Mouse (Mus musculus): ENCODE data around the gene 4930556J24Rik. TPM values are rescaled to one million over a fixed set of nuclear protein-coding genes. Genes with fewer than 3 reads are reported as not detected.

The 4930556J24Rik gene
- polyA plus RNA-seq, 1 experiment from 2014 or later: not detected

GRCm38 (mm10) chr11:3981536-3981935, 5.0 kb upstream of the 4930556J24Rik start:
- ATAC-seq (no peak), DNase-seq (no peak)
- no peak for TF ChIP-seq EP300 (IDR thresholded peaks at IDR 0.05; ENCODE audit: low read depth)
- no peak for TF ChIP-seq CTCF (IDR thresholded peaks at IDR 0.05; ENCODE audit: low read depth)
- H3K4me2 ChIP-seq (ENCODE audit: low read depth, low read length): no peak overlapping the region
- no peak overlapping the region for H3K9ac ChIP-seq (replicated peaks)
- H3K27ac ChIP-seq (ENCODE audit: low read depth): no peak overlapping the region
- no peaks in the 10 kb centered on the region for H3K9me3 ChIP-seq (ENCODE audit: low read length)
- peaks cover 10% of the 10 kb centered on the region for H3K27me3 ChIP-seq (ENCODE audit: insufficient read depth, low read length)
- H3K4me1 ChIP-seq (ENCODE audit: insufficient read depth): peaks cover 12% of the 10 kb centered on the region; the same call in 1 of the 2 replicates
- H3K36me3 ChIP-seq (replicated peaks; ENCODE audit: insufficient read depth, low read length): peaks cover 30% of the 10 kb centered on the region
- WGBS (ENCODE audit: insufficient replicate concordance): 67% methylated on average over 6 of the region's 6 CpGs
- no peak overlapping the region for H3K4me3 ChIP-seq (ENCODE audit: low read depth, low read length)

GRCm38 (mm10) chr11:3978421-3978820, 1.8 kb upstream of the 4930556J24Rik start:
- Histone ChIP-seq H3K4me1 (ENCODE audit: insufficient read depth) (0 out of 2 replicates have a peak, but pooled peaks cover 5% of the 10 kb centered on the region), H3K36me3 (replicated peaks; ENCODE audit: insufficient read depth, low read length) (peaks cover 56% of the 10 kb centered on the region), H3K9me3 (ENCODE audit: low read length) (no peaks in the 10 kb centered on the region)

GRCm38 (mm10) chr11:3974311-3974710, 2.3 kb downstream of the 4930556J24Rik start:
- WGBS (ENCODE audit: insufficient replicate concordance): 73% methylated on average over 3 of the region's 3 CpGs
- TF ChIP-seq CTCF (IDR thresholded peaks at IDR 0.05; ENCODE audit: low read depth) (no peak), EP300 (IDR thresholded peaks at IDR 0.05; ENCODE audit: low read depth) (no peak)

More at GRCm38 (mm10) chr11:3978421-3978820, 1.8 kb upstream of the 4930556J24Rik start:
- H3K4me3 ChIP-seq (ENCODE audit: low read depth, low read length): no peak overlapping the region
- DNase-seq: no peak
- no peak overlapping the region for H3K4me2 ChIP-seq (ENCODE audit: low read depth, low read length)
- H3K27me3 ChIP-seq (ENCODE audit: insufficient read depth, low read length): peaks cover 8% of the 10 kb centered on the region; the same call in 1 of the 2 replicates
- no peak overlapping the region for H3K9ac ChIP-seq (replicated peaks)
- TF ChIP-seq EP300 (IDR thresholded peaks at IDR 0.05; ENCODE audit: low read depth) (no peak), CTCF (IDR thresholded peaks at IDR 0.05; ENCODE audit: low read depth) (no peak)
- 83% methylated on average over 5 of the region's 5 CpGs for WGBS (ENCODE audit: insufficient replicate concordance)
- H3K27ac ChIP-seq (ENCODE audit: low read depth): no peak overlapping the region
- no peak for ATAC-seq

GRCm38 (mm10) chr11:3973081-3973480, 3.5 kb downstream of the 4930556J24Rik start:
- Histone ChIP-seq H3K27ac (ENCODE audit: low read depth) (no peak overlapping the region), H3K4me3 (ENCODE audit: low read depth, low read length) (no peak overlapping the region), H3K4me2 (ENCODE audit: low read depth, low read length) (no peak overlapping the region), H3K9ac (replicated peaks) (no peak overlapping the region), H3K36me3 (replicated peaks; ENCODE audit: insufficient read depth, low read length) (peaks cover 80% of the 10 kb centered on the region), H3K4me1 (ENCODE audit: insufficient read depth) (no peaks in the 10 kb centered on the region), H3K9me3 (ENCODE audit: low read length) (no peaks in the 10 kb centered on the region), H3K27me3 (ENCODE audit: insufficient read depth, low read length) (no peaks in the 10 kb centered on the region)
- ATAC-seq (no peak), DNase-seq (no peak)
- 80% methylated on average over 7 of the region's 7 CpGs for whole genome bisulfite sequencing (ENCODE audit: insufficient replicate concordance)
- TF ChIP-seq CTCF (IDR thresholded peaks at IDR 0.05; ENCODE audit: low read depth): no peak
- no peak for TF ChIP-seq EP300 (IDR thresholded peaks at IDR 0.05; ENCODE audit: low read depth)

More at GRCm38 (mm10) chr11:3974311-3974710, 2.3 kb downstream of the 4930556J24Rik start:
- DNase-seq (no peak), ATAC-seq (no peak)
- Histone ChIP-seq H3K27ac (ENCODE audit: low read depth) (no peak overlapping the region), H3K9ac (replicated peaks) (no peak overlapping the region), H3K9me3 (ENCODE audit: low read length) (no peaks in the 10 kb centered on the region), H3K4me2 (ENCODE audit: low read depth, low read length) (no peak overlapping the region), H3K4me3 (ENCODE audit: low read depth, low read length) (no peak overlapping the region), H3K4me1 (ENCODE audit: insufficient read depth) (no peaks in the 10 kb centered on the region), H3K27me3 (ENCODE audit: insufficient read depth, low read length) (no peaks in the 10 kb centered on the region), H3K36me3 (replicated peaks; ENCODE audit: insufficient read depth, low read length) (peaks cover 86% of the 10 kb centered on the region)

DNA sequence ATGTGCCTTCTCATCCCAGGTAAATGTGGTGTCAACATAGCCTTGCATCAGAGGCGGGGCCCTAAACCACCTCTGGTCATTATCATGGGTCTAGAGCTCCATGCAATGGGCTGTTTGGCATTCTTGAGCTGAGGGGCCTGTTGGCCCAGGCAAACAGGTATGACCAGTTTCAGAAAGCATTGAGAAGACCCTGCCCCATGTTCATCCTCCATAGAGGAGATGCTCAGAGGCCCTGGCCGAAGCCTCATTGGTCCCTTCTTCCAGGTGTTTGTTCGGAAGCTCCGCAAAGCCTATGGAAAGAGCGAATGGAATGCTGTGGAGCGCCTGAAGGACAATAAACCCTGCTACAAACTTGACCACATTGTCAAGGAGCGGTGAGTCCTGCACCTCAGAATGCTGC, 6.2 kb downstream of the 4930556J24Rik start:
- H3K4me3 ChIP-seq (ENCODE audit: low read depth, low read length): no peak overlapping the region
- H3K36me3 ChIP-seq (replicated peaks; ENCODE audit: insufficient read depth, low read length): peaks cover 65% of the 10 kb centered on the region
- WGBS (ENCODE audit: insufficient replicate concordance): 88% methylated on average over 7 of the region's 7 CpGs
- no peak for DNase-seq
- no peak for TF ChIP-seq CTCF (IDR thresholded peaks at IDR 0.05; ENCODE audit: low read depth)
- TF ChIP-seq EP300 (IDR thresholded peaks at IDR 0.05; ENCODE audit: low read depth): no peak
- no peaks in the 10 kb centered on the region for H3K27me3 ChIP-seq (ENCODE audit: insufficient read depth, low read length)
- H3K9ac ChIP-seq (replicated peaks): no peak overlapping the region
- no peaks in the 10 kb centered on the region for H3K9me3 ChIP-seq (ENCODE audit: low read length)
- no peak overlapping the region for H3K27ac ChIP-seq (ENCODE audit: low read depth)
- H3K4me1 ChIP-seq (ENCODE audit: insufficient read depth): no peaks in the 10 kb centered on the region; the same call in 1 of the 2 replicates
- no peak overlapping the region for H3K4me2 ChIP-seq (ENCODE audit: low read depth, low read length)
- ATAC-seq: no peak

- Histone ChIP-seq H3K9ac (replicated peaks) (no peak overlapping the region), H3K27ac (ENCODE audit: low read depth) (no peak overlapping the region), H3K4me2 (ENCODE audit: low read depth, low read length) (no peak overlapping the region), H3K4me1 (ENCODE audit: insufficient read depth) (peaks cover 3% of the 10 kb centered on the region), H3K27me3 (ENCODE audit: insufficient read depth, low read length) (no peaks in the 10 kb centered on the region), H3K4me3 (ENCODE audit: low read depth, low read length) (no peak overlapping the region), H3K9me3 (ENCODE audit: low read length) (no peaks in the 10 kb centered on the region), H3K36me3 (replicated peaks; ENCODE audit: insufficient read depth, low read length) (peaks cover 60% of the 10 kb centered on the region)
- WGBS (ENCODE audit: insufficient replicate concordance): 82% methylated on average over 3 of the region's 3 CpGs
- TF ChIP-seq EP300 (IDR thresholded peaks at IDR 0.05; ENCODE audit: low read depth) (no peak), CTCF (IDR thresholded peaks at IDR 0.05; ENCODE audit: low read depth) (peak; percentile 38; the same call in 1 of the 2 replicates)
- ATAC-seq (no peak), DNase-seq (no peak)
Measured at GRCm38 (mm10) chr11:3969837-3970236, 6.7 kb downstream of the 4930556J24Rik start.

All from liver, postnatal 0 days (tissue).